Mouse (Mus musculus) heart, embryonic 13.5 days (tissue): ENCODE data around the gene Sec1. TPM values are rescaled to one million over a fixed set of nuclear protein-coding genes. Genes with fewer than 3 reads are reported as not detected.
A peak's percentile ranks its signal among the peaks of the same experiment; 100 is the strongest.

Experiments used
- ATAC-seq: fragments of 200-750 bp; cut with Nextera tagmentation; 2 replicates; pipeline ENCODE4 v1.8.0; 2017; ENCODE audit warnings: moderate TSS enrichment; ENCODE audit not compliant: insufficient number of reproducible peaks, low FRiP score, low TSS enrichment; ENCODE audit errors: extremely low read depth
- H3K27ac ChIP-seq: fragments of 300-500 bp; sonication (generic); replicated peaks from 2 replicates; pipeline ENCODE4 v1.5.1; 2015; ENCODE audit warnings: moderate library complexity, mild to moderate bottlenecking, inconsistent platforms
- H3K27me3 ChIP-seq: fragments of 300-500 bp; sonication (generic); replicated peaks from 2 replicates; pipeline ENCODE4 v1.6.1; 2015; ENCODE audit warnings: mild to moderate bottlenecking, inconsistent platforms
- H3K36me3 ChIP-seq: fragments of 300-500 bp; sonication (generic); 2 replicates; pipeline ENCODE4 v1.6.1; 2015; ENCODE audit warnings: mild to moderate bottlenecking, inconsistent platforms
- H3K4me1 ChIP-seq: fragments of 300-500 bp; sonication (generic); 2 replicates; pipeline ENCODE4 v1.6.1; 2015; ENCODE audit warnings: inconsistent platforms
- H3K4me2 ChIP-seq: fragments of 300-500 bp; sonication (generic); 2 replicates; pipeline ENCODE4 v1.6.1; 2015; ENCODE audit warnings: inconsistent platforms, mild to moderate bottlenecking, moderate library complexity
- H3K4me3 ChIP-seq: fragments of 300-500 bp; sonication (generic); 2 replicates; pipeline ENCODE4 v1.5.1; 2015; ENCODE audit warnings: moderate library complexity, mild to moderate bottlenecking, inconsistent platforms
- H3K9ac ChIP-seq: fragments of 300-500 bp; sonication (generic); 2 replicates; pipeline ENCODE4 v1.6.1; 2015; ENCODE audit warnings: inconsistent platforms, mild to moderate bottlenecking, moderate library complexity
- H3K9me3 ChIP-seq: fragments of 300-500 bp; sonication (generic); 2 replicates; pipeline ENCODE4 v1.6.1; 2016; ENCODE audit warnings: inconsistent platforms
- WGBS: fragments of 180-500 bp; shearing (Covaris S2); methylation state at CpG from one replicate; pipeline ENCODE4 v1.1.7; 2015; ENCODE audit warnings: mixed read lengths; 5-methylcytosine and 5-hydroxymethylcytosine counted together
- polyA plus RNA-seq: library from polyadenylated mRNA; unstranded; fragments of >200 nt; fragmentation: Nextera tagmentation; extraction: Ambion mirVana; gene quantifications from 2 replicates; pipeline ENCODE4 v1.2.1, GENCODE M21; 2015

Gene Sec1
- polyA plus RNA-seq, 1 experiment from 2014 or later: 0.29 TPM

GRCm38 (mm10) chr7:45703521-45704033, 9.4 kb upstream of the Sec1 start:
- H3K36me3 ChIP-seq: no peaks in the 10 kb centered on the region
- peaks cover 68% of the 10 kb centered on the region for H3K4me1 ChIP-seq
- no peaks in the 10 kb centered on the region for H3K9me3 ChIP-seq
- H3K4me2 ChIP-seq: peak overlapping the region; percentile 99
- H3K27me3 ChIP-seq: peaks cover 31% of the 10 kb centered on the region
- WGBS: 40% methylated on average over 12 of the region's 12 CpGs
- ATAC-seq: no peak
- H3K4me3 ChIP-seq: peak overlapping the region; percentile 82
- H3K9ac ChIP-seq: peak overlapping the region; percentile 83
- peak overlapping the region; percentile 86 for H3K27ac ChIP-seq

GRCm38 (mm10) chr7:45702809-45703520, 8.8 kb upstream of the Sec1 start:
- Histone ChIP-seq H3K4me3 (no peak overlapping the region), H3K36me3 (no peaks in the 10 kb centered on the region), H3K4me2 (peak overlapping the region; percentile 99; the same call in 1 of the 2 replicates), H3K27ac (no peak overlapping the region), H3K9ac (peak overlapping the region; percentile 83; the same call in 1 of the 2 replicates), H3K9me3 (no peaks in the 10 kb centered on the region), H3K27me3 (peaks cover 37% of the 10 kb centered on the region), H3K4me1 (peaks cover 62% of the 10 kb centered on the region)
- 86% methylated on average over 17 of the region's 17 CpGs for WGBS
- no peak for ATAC-seq

DNA sequence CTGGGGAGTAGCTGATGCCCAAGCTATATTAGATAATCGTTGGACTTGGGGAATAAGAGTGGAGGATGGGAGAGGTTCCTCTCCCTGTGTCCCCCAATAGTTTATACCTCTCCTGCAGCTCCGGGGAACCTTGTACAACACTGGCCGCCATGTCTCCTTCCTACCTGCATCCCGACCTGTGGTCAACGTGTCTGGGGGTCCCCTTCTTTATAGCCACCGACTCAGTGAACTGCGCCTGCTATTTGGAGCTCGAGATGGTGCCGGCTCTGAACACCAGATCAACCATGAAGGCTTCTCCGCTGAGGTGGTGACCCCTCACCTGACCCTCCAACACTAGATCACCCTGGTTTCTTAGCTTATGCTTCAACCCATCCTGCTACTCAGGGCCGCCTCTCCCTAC, 8.1 kb upstream of the Sec1 start:
- H3K9me3 ChIP-seq: no peaks in the 10 kb centered on the region
- H3K27ac ChIP-seq: no peak overlapping the region
- H3K9ac ChIP-seq: no peak overlapping the region
- H3K36me3 ChIP-seq: no peaks in the 10 kb centered on the region
- H3K4me1 ChIP-seq: peaks cover 55% of the 10 kb centered on the region
- H3K4me3 ChIP-seq: no peak overlapping the region
- peaks cover 40% of the 10 kb centered on the region for H3K27me3 ChIP-seq
- no peak for ATAC-seq
- WGBS: 88% methylated on average over 11 of the region's 11 CpGs
- H3K4me2 ChIP-seq: no peak overlapping the region

DNA sequence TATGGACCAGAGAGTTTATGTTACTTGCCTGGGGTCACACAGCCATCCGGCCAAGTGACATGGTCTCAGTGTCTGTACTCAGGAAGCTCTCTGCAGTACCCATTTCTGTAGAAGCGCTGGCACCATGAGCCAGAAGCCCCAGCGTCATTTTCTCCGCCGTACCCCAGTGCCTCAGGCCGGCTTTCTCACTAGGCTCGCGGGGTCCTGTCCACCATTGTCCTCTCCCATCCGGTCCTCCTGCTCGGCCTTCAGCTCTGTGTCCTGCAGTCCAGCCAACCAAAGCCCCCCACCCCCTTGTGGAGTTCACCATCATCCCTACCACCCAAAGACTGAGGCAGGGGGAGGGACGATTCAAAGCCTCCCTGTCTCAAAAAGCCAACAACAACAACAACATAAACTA, 7.4 kb upstream of the Sec1 start:
- peak overlapping the region; percentile 51; the same call in 1 of the 2 replicates for H3K4me3 ChIP-seq
- H3K9ac ChIP-seq: peak overlapping the region; percentile 77; the same call in 1 of the 2 replicates
- no peaks in the 10 kb centered on the region for H3K36me3 ChIP-seq
- H3K4me2 ChIP-seq: peak overlapping the region; percentile 82
- H3K9me3 ChIP-seq: no peaks in the 10 kb centered on the region
- peaks cover 49% of the 10 kb centered on the region for H3K4me1 ChIP-seq
- H3K27ac ChIP-seq: no peak overlapping the region
- ATAC-seq: no peak
- 76% methylated on average over 11 of the region's 11 CpGs for WGBS
- peaks cover 40% of the 10 kb centered on the region for H3K27me3 ChIP-seq

DNA sequence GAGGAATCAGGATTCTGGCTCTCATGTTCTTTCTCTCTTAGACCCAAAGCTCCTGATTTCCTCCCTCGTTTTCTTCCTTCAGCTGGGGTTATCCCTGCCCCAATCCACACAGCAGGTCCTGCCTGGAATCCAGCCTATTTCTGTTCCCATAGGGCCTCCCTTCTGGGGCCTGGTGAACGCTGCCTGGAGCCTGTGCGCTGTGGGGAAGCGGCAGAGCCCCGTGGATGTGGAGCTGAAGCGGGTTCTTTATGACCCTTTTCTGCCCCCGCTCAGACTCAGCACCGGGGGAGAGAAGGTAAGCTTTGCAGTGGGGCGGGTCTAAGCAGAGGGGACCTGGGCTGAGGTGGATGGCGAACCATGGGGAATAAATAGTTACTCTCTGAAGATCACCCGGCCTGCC, 6.9 kb upstream of the Sec1 start:
- Histone ChIP-seq H3K4me3 (peak overlapping the region; percentile 51), H3K9me3 (no peaks in the 10 kb centered on the region), H3K27ac (peak overlapping the region; percentile 51), H3K4me1 (peaks cover 44% of the 10 kb centered on the region), H3K36me3 (no peaks in the 10 kb centered on the region), H3K27me3 (peaks cover 40% of the 10 kb centered on the region), H3K4me2 (peak overlapping the region; percentile 82), H3K9ac (peak overlapping the region; percentile 77)
- ATAC-seq: no peak
- WGBS: 29% methylated on average over 11 of the region's 11 CpGs

DNA sequence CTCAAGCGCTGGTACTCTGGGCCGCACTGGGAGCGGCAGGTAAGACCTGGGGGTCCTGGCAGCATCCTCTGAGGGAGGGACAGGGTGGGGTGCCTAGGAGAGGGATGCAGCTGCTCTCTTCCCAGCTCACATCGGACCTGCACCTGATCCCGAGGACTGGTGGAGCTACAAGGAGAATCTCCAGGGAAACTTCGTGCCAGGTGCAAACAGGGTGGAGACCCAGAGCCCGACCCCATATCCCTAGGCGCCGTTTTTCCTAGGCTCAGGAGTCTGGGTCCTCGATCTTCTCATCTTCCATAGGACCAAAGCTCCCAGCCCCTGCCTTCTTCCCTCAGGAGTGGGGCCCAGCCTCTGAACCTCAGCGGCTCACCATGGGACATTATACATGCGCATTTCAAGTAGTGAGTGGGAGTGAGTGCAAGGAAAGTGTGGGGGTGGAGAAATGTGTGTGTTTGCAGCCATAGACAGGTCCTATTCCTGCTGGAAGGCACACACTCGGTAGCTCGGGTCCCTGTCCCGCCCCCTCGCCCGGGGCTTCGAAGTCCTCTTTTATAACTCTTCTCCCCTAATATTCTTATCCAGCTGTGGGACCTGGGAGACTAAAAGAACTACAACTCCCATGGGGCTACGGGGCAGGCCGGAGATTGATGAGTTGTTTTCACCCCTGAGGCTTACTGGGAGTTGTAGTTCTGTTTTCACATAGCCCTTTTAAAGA, 6.3 kb upstream of the Sec1 start:
- 1% methylated on average over 20 of the region's 20 CpGs for WGBS
- no peak overlapping the region for H3K27ac ChIP-seq

GRCm38 (mm10) chr7:45699523-45700141, 5.4 kb upstream of the Sec1 start, which contains the start of gene Car11:
TSS of gene Car11 (plus strand) at chr7:45699843.
- H3K4me2 ChIP-seq: peak within 1 kb of the TSS; percentile 82
- H3K9me3 ChIP-seq: no peaks in the 10 kb centered on the region
- H3K27me3 ChIP-seq: peaks cover 40% of the 10 kb centered on the region
- 2% methylated on average over 36 of the region's 36 CpGs for WGBS
- H3K4me3 ChIP-seq: peak within 1 kb of the TSS; percentile 51
- peaks cover 35% of the 10 kb centered on the region for H3K4me1 ChIP-seq
- H3K27ac ChIP-seq: no peak within 1 kb of the TSS
- no peaks in the 10 kb centered on the region for H3K36me3 ChIP-seq
- H3K9ac ChIP-seq: peak within 1 kb of the TSS; percentile 76
- no peak for ATAC-seq

More for the DNA sequence above, 6.3 kb upstream of the Sec1 start:
- no peak for ATAC-seq
- Histone ChIP-seq H3K27me3 (peaks cover 40% of the 10 kb centered on the region), H3K9ac (peak overlapping the region; percentile 76), H3K36me3 (no peaks in the 10 kb centered on the region), H3K4me2 (peak overlapping the region; percentile 82), H3K4me3 (peak overlapping the region; percentile 51), H3K4me1 (peaks cover 38% of the 10 kb centered on the region), H3K9me3 (no peaks in the 10 kb centered on the region)

- H3K4me1 ChIP-seq: peaks cover 24% of the 10 kb centered on the region
- ATAC-seq: no peak
- H3K9ac ChIP-seq: no peak overlapping the region
- peaks cover 40% of the 10 kb centered on the region for H3K27me3 ChIP-seq
- no peak overlapping the region for H3K4me2 ChIP-seq
- no peak overlapping the region for H3K4me3 ChIP-seq
- H3K36me3 ChIP-seq: no peaks in the 10 kb centered on the region
- no peaks in the 10 kb centered on the region for H3K9me3 ChIP-seq
- H3K27ac ChIP-seq: no peak overlapping the region
- WGBS: 60% methylated on average over 6 of the region's 7 CpGs
Measured at GRCm38 (mm10) chr7:45697894-45698293, 3.7 kb upstream of the Sec1 start.

DNA sequence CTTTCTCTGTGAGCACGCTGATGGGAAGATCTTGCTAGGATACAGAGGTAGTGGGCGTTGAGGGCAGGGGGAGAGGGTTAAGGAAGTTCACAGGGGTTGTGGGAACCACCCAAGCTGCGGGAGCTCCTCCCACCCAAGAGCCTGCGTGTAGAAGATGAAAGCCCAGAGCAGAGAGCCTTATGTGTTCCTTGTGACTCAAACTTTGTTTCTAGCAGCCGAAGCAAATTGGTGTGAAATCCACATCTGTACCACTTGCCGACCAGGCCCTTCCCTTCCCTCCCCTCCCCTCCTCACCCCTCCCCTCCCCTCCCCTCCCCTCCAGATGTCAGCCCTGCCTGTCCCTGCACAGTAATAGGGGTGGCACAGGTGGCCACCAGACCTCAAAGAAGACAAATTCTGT, 896 bp upstream of the Sec1 start:
- no peak overlapping the region for H3K4me2 ChIP-seq
- no peaks in the 10 kb centered on the region for H3K36me3 ChIP-seq
- WGBS: 28% methylated on average over 6 of the region's 6 CpGs
- H3K27ac ChIP-seq: no peak overlapping the region
- no peak overlapping the region for H3K4me3 ChIP-seq
- H3K9me3 ChIP-seq: no peaks in the 10 kb centered on the region
- peaks cover 15% of the 10 kb centered on the region for H3K4me1 ChIP-seq
- no peak for ATAC-seq
- no peak overlapping the region for H3K9ac ChIP-seq
- peaks cover 25% of the 10 kb centered on the region for H3K27me3 ChIP-seq

- Histone ChIP-seq H3K9ac (no peak overlapping the region), H3K36me3 (no peaks in the 10 kb centered on the region), H3K9me3 (no peaks in the 10 kb centered on the region), H3K27ac (no peak overlapping the region), H3K4me1 (peaks cover 17% of the 10 kb centered on the region), H3K4me2 (no peak overlapping the region), H3K27me3 (no peaks in the 10 kb centered on the region), H3K4me3 (no peak overlapping the region)
- 48% methylated on average over 2 of the region's 2 CpGs for WGBS
- ATAC-seq: no peak
Measured at GRCm38 (mm10) chr7:45692364-45692763, 1.8 kb downstream of the Sec1 start.

- H3K4me2 ChIP-seq: peak overlapping the region; percentile 6; the same call in 1 of the 2 replicates
Measured at GRCm38 (mm10) chr7:45689800-45690199, 4.4 kb downstream of the Sec1 start.

More at GRCm38 (mm10) chr7:45689800-45690199, 4.4 kb downstream of the Sec1 start:
- peak; percentile 10; the same call in 1 of the 2 replicates for ATAC-seq
- Histone ChIP-seq H3K4me1 (peaks cover 17% of the 10 kb centered on the region), H3K4me3 (no peak overlapping the region), H3K36me3 (no peaks in the 10 kb centered on the region), H3K27ac (peak overlapping the region; percentile 58), H3K9me3 (no peaks in the 10 kb centered on the region), H3K9ac (peak overlapping the region; percentile 60; the same call in 1 of the 2 replicates), H3K27me3 (0 out of 2 replicates have a peak, but pooled peaks cover 3% of the 10 kb centered on the region)
- 11% methylated on average over 11 of the region's 11 CpGs for WGBS
